Mouse (Mus musculus): ENCODE measurements around the gene Atp6v0c. TPM values are rescaled to one million over a fixed set of nuclear protein-coding genes. Genes with fewer than 3 reads are reported as not detected.

The Atp6v0c gene
- total RNA-seq, 4 experiments from 2014 or later = 1,111 to 1,205 (median 1,168) TPM

GRCm38 (mm10) chr17:24199252-24199651, 29.8 kb upstream of the Atp6v0c start:
- DNase-seq (ENCODE audit: low spot score in 2 of 2) = peak in 1 of 2 experiments; percentile 89

- DNase-seq (ENCODE audit: low spot score in 2 of 2) = peak in 1 of 2 experiments; percentile 70
These were observed 27.7 kb upstream of the Atp6v0c start for GRCm38 (mm10) chr17:24197032-24197824.

GRCm38 (mm10) chr17:24195349-24195748, 25.8 kb upstream of the Atp6v0c start:
- no peak for DNase-seq (ENCODE audit: low spot score in 2 of 2)

GRCm38 (mm10) chr17:24193769-24194168, 24.3 kb upstream of the Atp6v0c start:
- no peak for DNase-seq (ENCODE audit: low spot score in 2 of 2)

GRCm38 (mm10) chr17:24193268-24193667, 23.8 kb upstream of the Atp6v0c start:
- DNase-seq (ENCODE audit: low spot score in 2 of 2) = no peak

- DNase-seq (ENCODE audit: low spot score in 2 of 2) = no peak
These were observed 23.3 kb upstream of the Atp6v0c start for GRCm38 (mm10) chr17:24192848-24193247.

- no peak for DNase-seq (ENCODE audit: low spot score in 2 of 2)
These were observed 22.0 kb upstream of the Atp6v0c start for GRCm38 (mm10) chr17:24191481-24191880.

- DNase-seq (ENCODE audit: low spot score in 2 of 2) = no peak
These were observed 21.4 kb upstream of the Atp6v0c start for GRCm38 (mm10) chr17:24190934-24191333.

- DNase-seq (ENCODE audit: low spot score in 2 of 2) = no peak
These were observed 4.8 kb upstream of the Atp6v0c start for GRCm38 (mm10) chr17:24174259-24174658.

GRCm38 (mm10) chr17:24173423-24173822, 3.9 kb upstream of the Atp6v0c start:
- DNase-seq (ENCODE audit: low spot score in 2 of 2) = peak in 1 of 2 experiments; percentile 47

GRCm38 (mm10) chr17:24171738-24172137, 2.2 kb upstream of the Atp6v0c start:
- no peak for DNase-seq (ENCODE audit: low spot score in 2 of 2)

- DNase-seq (ENCODE audit: low spot score in 2 of 2) = no peak
These were observed 1.2 kb upstream of the Atp6v0c start for GRCm38 (mm10) chr17:24170729-24171128.

- DNase-seq (ENCODE audit: low spot score in 2 of 2) = no peak
These were observed 623 bp upstream of the Atp6v0c start for GRCm38 (mm10) chr17:24170125-24170524.

- DNase-seq (ENCODE audit: low spot score in 2 of 2) = peak; percentile 24 to 75
These were observed 768 bp downstream of the Atp6v0c start for GRCm38 (mm10) chr17:24168590-24169277.

GRCm38 (mm10) chr17:24167891-24168505, 1.5 kb downstream of the Atp6v0c start:
- no peak for DNase-seq (ENCODE audit: low spot score in 2 of 2)

GRCm38 (mm10) chr17:24167120-24167519, 2.4 kb downstream of the Atp6v0c start:
- DNase-seq (ENCODE audit: low spot score in 2 of 2) = no peak

GRCm38 (mm10) chr17:24164566-24165259, 4.8 kb downstream of the Atp6v0c start:
- DNase-seq (ENCODE audit: low spot score in 2 of 2) = no peak

GRCm38 (mm10) chr17:24163176-24163962, 6.1 kb downstream of the Atp6v0c start, which contains the start of gene Amdhd2:
Gene Amdhd2, minus strand, starts transcription at chr17:24163766.
- peak; percentile 98 for DNase-seq (ENCODE audit: low spot score in 2 of 2)

GRCm38 (mm10) chr17:24162584-24163175, 6.8 kb downstream of the Atp6v0c start:
- peak in 1 of 2 experiments; percentile 39 for DNase-seq (ENCODE audit: low spot score in 2 of 2)

- no peak for DNase-seq (ENCODE audit: low spot score in 2 of 2)
These were observed 8.0 kb downstream of the Atp6v0c start for GRCm38 (mm10) chr17:24161466-24161865.

Data from left cerebral cortex, adult 8-10 months (tissue).